Mouse (Mus musculus) lung, postnatal 0 days (tissue): ENCODE measurements around the gene Scnn1a.

ENCODE experiments used
- CTCF ChIP-seq: IDR thresholded peaks from 2 replicates; pipeline ENCODE4 v1.5.1; 2016; ENCODE audit warnings: antibody characterized with exemption, mild to moderate bottlenecking
- EP300 ChIP-seq: IDR thresholded peaks from 2 replicates; pipeline ENCODE4 v1.6.1; 2016; ENCODE audit warnings: antibody characterized with exemption, mild to moderate bottlenecking, control low read depth

DNA sequence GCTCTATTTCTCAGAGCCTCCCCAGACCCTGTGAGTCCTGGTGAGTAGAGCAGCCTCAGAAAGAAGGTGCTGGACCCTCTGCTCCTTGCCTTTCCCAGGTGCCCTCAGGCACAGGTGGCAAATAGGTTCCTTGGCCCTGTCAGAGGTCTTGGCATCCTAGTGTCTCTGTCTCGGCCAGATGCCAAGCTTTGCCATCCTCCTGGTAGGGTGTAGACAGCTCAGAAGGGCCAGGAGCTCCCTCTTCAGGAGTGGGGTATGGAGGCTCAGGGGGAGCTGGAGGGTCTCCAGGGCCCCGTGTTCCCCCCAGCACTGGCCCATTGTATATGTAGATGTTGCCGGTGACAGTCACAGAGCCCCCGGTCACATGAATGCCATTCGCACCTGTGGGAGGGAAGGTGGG lies 13.4 kb upstream of the Scnn1a start:
- TF ChIP-seq CTCF: no peak
- no peak for TF ChIP-seq EP300
